Mouse (Mus musculus): ENCODE results near the gene Gldc. TPM values are rescaled to one million over a fixed set of nuclear protein-coding genes. Genes with fewer than 3 reads are reported as not detected.

Gldc gene
- total RNA-seq, 2 experiments from 2014 or later = 6.3 to 14.0 TPM

DNA sequence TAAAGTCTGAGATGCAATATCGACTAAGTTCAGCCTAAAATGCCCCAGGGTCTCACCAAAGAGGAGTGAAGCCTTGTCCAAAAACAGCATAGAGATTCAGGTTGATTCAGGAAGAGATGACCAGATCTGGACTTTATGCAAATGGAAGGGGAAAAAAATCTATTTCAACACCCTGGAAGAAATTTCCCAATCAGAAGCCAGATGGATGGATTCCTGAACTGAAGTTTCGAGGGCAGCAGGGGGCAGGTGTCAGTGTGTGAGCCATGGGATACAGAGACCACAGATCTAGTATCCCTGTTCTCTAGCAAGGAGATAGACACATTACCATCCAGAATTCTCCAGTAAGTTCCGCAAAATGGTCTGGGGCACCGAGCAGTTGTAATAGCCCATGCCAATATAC, 17.0 kb downstream of the Gldc start:
- DNase-seq = no peak

DNA sequence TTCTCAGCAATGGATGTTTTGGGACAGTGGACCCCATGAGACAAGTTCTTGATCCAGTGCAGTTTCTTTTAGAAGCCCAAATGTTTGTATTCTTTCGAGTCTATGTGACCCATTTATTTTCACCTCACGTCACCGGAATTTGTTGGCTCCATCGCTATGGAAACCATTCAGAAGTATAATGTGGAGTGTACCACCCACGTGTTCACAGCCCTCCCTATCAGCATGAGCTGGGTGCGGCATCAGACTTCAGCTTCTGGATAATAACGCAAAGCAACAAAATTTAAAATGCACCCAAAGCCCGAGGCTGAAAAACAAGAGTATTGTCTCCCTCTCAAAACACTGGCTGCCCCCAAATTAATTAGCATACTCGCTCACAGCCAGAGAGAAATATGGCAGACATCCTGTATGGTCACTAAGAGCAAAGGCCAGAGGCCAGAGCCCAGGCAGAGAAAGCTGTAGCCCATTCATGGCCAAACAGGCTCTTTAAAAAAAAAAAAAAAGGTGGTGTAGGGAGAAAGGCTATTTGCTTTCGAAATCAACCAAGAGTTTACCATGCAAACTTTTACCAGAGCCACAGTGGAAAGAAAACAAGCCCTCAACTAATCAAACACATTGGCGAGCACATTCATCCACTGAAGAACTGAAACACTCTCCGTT, 18.1 kb downstream of the Gldc start:
- DNase-seq = no peak

DNA sequence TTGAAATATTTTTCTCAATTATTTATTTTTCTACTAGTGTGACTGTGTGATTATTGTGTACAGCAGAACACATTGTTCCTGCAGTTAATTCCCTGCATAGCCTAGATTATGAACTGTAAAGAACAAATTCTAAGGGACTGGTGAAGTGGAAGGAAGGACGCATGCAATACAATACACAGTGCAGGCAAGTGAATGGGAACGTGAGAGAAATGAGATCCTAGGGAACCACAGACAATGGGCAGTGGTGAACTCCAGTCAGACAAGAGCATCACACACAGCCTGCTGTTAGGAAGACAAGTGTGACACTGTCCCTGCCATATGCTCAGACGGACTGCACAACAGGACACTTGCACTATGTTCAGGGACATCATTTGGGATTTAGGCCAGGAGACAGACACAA, 21.5 kb downstream of the Gldc start:
- DNase-seq = no peak

DNA sequence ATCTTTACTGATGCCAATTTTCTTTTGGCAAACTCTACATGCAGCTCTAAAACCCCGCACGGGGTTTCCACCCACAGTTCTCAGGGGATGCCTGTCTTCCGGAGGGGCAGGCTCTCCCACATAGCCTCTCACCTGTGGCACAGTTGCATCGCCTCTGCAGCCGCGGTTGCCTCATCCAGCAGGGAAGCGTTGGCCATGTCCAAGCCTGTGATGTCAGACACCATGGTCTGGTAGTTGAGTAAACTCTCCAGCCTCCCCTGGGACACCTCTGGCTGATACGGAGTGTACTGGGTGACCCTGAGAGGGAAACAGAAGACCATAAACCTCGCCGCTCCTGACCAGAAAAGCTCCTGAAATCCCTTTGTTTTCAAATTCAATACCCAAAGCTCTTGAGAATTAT, 23.9 kb downstream of the Gldc start:
- DNase-seq = peak; percentile 69

DNA sequence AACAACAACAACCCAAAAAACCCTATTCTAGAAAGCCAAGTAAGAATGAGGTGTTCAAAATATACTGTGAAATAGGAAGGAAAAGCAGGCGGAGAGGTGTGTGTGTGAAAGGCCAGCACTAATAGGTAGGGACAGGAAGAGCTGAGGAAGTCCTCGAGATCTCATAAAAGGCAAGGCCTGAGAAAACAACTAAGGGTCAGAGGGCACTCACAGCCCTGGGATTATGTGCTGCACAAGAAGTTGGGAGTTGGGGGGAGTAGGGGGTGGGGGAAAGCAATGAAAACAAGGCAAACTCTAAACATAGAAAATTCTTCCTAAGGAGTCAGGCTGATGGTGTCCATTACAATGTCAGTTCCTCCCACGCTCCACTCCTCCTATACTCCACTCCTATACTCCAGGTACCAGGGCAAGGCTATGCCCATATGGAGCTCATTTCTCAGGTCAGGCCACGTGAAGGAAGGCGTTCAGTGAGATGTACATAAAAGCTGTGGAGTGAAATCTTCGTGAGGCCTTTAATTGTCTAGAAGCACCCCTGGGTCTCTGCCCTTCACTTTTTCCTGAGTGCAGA, 25.9 kb downstream of the Gldc start:
- DNase-seq = no peak

DNA sequence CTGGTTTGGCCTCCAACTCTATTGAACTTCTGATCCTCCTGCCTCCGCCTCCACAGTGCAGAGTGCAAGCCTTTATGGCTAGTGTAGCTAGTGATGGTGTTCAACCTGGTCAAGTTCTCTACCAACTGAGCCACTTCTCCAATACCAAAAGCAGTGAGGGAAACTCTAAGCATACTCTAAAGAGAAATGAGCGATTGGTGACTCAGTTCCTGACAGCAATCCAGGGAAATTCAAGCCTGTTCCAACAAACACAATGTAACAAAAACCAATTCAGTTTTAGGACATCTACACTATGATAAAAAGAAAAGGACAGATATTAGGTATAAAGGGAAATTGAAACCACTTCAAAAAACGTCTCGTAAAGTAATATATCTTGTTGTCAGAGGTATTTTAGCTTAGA, 27.9 kb downstream of the Gldc start:
- DNase-seq = no peak

DNA sequence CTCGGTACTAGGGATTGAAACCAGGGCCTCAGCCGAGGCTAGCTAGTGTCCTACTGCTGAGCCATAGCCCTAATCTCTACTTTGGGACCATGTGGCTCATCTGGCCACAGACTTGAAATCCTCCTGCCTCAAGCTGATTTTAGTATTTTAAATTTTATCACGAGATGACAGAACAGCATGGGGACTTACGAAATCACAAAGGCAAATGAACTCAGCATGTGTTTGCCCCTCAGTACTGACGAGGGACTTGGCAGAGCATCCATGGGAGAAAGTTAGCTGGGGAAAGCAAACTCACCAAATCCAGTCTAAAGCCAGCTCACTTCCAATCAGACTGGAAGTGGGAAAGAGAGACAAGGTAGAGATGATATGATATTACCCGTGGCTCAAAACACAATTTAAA, 28.5 kb downstream of the Gldc start:
- DNase-seq = no peak

DNA sequence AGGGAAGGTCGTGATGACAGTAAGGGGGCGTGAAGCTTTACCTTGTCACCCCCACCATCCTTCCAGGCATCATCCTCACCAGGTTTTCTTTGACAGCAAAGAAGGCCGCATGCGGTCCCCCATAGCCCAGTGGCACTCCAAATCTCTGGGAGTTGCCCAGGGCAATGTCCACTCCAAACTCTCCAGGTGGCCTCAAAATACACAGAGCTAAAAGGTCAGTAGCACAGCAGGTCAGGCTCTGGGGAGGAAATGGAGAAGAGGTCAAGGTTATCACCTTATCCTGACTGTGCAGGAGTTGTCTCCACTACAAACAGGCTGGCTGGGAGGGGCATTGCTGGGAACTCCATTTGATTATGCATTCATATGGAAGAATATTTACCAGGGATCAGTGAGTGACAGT, 30.1 kb downstream of the Gldc start:
- DNase-seq = no peak

DNA sequence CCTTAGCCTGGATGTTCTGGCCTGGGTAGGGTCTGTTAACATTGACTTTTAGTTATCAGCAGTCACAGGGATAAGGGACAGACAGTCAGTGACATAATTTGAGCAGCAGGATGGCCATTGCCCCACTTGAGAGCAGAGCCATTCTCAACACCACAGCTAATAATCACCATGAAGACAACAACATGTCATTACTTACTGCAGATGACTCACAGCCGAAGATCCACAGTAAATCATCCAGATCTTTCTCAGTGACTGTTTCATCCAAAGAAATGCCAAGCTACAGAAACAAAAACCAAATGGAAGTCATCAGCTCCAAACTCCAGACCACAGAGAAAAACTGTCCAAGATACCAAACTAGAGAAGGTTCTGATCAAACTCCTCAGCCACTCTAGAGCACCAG, 38.9 kb downstream of the Gldc start:
- no peak for DNase-seq

DNA sequence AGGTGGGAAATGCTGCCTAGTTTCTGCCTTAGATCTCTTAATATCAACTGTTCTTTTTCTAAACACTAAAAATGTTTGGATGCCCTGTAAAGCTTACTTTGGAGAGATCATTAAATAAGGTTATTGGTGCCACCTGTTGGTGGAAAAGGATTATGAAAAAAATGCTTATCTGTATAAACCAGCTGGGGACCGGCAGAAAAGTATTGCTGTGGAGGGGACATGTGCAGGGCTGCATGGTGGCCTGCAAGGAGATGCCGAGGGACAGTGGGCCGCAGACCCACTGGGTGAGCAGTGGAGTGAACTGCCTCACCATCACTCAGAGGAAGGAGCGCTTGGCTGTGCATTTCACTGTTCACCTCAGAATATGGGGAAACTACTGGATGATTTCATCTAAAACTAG, 47.1 kb downstream of the Gldc start:
- no peak for DNase-seq

DNA sequence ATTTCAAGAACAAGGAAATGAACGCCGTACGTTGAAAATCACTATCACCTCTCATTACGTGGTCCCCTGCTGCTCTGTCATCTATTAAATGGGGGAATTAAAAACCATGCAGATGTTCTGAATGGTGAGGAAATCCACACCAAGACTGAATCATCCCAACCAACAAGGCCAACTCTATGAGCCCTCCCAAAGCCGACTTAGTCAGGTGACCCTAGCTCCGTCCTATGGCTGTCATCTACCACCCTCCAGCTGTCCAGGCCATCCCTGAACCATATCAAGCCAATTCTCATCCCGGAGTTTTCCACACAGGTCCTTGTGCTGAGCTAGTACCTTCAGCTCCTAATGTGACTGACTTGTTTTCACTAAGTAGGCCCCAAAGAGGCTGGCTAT, 49.6 kb downstream of the Gldc start:
- DNase-seq = no peak

DNA sequence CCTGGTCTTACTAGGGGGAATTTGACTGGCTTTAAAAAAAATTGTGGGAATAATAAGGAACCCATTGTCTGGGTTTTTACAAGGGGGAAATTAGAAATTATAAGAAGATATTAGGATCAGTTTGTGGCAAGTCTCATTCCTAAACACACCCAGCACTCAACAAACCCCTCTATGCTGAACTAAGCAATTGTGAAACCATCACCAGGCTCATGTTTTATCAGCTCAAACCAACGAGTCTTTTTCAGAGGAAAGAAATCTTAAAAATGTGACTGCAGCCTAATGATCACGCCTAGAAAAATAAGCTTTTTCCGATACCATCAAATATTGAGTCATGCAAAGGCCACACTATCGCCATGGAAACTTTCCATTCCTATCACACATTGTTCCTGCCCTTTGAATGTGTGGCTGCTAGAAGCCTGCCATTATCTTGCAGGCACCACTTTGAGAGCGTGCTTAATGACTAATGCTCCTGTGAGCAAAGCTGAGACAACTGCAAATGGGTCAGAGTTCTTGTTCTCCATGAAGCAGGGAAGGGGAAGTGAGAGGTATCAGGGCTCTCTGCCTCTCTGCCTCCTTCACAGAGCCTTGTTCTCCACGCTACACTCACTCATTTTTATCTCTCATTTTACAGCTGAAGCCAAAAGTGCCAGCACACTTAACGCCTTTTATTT, 50.1 kb downstream of the Gldc start:
- no peak for DNase-seq

DNA sequence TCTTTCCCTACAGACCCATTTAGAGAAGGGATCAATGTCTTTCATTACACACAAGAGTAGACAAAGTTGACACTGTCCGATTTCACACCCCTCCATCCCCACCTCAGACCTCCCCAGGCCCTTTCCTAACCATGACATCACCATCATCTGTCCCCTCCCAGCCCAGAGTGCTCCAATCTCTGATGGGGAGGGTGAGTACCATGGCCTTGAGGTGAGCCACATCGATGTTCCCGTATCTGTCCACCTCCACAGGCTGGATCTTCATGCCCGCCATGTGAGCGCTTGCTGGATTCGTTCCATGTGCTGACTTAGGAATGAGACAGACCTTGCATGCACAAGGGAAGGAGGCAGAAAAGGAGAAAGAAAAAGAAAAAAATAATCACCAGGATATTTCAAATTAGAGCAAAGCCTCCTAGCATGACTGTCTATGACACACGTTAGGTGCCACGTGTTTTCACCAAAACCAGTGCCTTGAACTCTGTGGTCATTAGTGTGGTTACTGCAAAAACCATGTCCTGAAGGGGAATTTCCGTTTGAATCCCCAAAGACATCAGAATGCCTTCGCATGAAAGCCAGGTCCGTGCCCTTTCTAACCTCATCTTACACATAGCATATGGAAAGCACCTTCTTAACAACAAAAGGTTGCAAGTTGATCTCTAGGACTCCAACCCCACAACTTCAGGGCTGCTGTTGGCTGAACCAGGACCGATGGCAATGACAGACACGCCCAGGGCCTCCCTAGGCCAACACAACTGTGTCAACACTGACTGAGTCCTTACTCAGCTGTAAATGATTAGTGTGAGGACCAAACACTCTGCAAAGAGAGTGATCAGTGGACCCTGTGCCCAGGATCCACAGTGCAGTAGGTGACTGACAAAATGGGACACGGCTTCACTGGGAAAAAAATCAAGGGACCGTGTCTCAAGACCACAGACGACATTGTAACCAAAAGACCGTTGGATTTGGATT, 56.6 kb downstream of the Gldc start:
- no peak for DNase-seq

DNA sequence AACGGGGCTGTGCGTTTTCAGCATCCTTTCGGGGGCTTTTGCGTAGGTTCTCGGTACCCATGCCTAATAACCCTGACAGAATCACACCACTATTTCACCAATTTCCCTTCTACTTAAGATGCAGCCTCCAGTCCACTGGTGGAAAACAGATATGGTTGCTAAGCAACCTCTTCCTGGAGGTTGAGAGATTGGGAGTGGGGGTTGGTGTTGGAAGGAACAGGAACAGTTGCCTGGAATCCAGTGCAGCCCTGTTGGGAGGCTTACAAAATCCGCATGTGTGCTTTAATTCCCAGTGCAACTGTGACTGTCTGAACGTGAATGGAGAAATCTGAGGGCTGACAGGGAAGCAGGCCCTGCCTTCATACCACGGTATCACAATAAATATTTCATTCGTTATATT, 57.5 kb downstream of the Gldc start:
- no peak for DNase-seq

DNA sequence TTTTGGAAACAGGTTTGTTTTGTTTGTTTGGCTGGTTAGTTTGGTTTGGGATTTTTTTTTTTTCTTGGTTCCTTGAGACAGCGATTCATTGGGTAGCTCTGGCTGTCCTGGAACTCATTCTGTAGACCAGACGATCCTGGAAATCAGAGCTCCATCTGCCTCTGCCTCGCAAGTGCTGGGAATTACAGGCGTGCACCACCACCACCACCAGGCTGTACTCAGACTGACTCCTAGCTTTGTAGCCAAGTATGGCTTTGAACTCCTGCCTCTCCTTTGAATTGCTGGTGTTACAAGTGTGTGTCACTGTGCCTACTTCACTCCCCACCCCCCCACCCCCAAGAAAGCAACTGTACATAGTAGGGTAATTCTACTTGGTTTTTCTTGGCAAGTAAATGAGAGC, 58.0 kb downstream of the Gldc start:
- no peak for DNase-seq

DNA sequence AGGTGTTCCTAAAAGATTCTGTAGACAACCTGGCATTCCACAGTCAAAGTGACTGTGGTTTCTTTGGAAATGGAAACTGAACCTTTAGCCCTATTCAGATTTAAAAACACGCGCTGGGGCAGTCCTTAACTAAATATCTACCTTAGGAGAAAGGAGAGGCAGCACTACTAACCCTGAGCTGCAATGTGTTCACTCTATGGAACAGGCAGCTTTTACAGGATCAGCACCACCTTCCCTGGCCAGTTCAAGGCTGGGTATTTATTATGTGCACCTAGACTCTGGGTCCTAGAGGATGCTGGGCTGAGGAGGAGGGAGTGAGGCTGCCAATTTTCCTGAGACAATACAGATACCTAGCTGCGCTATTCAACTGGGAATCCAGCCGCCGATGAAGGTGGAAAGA, 59.6 kb downstream of the Gldc start:
- no peak for DNase-seq

DNA sequence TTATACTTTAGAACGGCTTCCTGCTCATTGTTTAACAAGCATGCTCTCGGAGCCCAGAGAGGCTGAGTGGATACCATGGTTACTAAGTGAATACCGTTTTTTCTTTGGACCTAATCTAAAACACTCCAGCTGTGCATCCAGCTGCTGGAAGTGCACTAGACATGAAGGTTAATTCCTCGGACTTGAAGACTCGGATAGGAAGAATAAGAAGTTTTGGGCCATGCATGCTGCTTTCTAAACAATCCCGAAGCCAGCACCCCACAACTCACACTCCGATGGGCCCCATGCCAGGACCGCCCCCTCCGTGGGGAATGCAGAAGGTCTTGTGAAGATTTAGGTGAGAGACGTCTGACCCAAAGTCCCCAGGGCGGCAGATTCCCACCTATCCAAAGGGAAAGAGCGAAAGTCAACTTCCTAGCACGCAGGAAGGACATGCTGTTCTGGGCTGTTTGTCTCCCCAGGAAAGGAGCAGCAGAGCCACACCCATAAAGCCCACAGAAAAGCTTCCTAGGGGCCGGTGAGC, 60.2 kb downstream of the Gldc start:
- DNase-seq = no peak

DNA sequence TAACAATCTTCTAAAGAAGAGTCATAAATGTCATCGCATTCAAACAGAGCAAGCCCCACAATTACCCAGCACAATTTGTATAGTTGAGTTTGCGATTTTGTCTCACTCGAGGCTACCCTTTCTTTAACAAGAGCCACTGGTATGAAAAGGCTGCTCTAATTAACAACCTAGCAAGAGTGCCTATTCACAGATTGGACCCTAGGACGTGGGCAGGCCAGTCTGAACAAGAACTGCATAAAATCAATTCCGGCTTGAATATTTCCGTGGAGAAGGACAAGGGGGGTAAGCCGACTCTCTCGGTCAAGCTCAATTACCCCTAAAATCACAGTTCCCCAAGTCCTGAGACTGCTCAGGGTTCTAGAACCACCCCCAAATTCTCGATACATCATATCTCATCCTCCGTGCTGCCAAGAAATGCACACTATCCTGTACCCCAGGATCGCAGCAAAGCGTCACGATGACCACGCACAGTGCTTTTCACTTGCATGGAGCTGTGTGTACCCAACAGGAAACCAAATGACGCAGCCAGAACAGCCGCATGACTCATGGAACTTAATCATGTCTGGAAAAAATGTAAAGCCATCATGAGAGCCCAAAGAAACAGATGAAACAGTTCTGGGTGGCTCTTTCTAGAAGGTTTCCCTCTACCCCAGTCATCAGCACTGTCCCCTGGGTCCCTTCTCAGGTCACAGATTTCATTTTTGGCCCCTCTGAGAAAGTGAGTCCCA, 62.1 kb downstream of the Gldc start:
- no peak for DNase-seq

DNA sequence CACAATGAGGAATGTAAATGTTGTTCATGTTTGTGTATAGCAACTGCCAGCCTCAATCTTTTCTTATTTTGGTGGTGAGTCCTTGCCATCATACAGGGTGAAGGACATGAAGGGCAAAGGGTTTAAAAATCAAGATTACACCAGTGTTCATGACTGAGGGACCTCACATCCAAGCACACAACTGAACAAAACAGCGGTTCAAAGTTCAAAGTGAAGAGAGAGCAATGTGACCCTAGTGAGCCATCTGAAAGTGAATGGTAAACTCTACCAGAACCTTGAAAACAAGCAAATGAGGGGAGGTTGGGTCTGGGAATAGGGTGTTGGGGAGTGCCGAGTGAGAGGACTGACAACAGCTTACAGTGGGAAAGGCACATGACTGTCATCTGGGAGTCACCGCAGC, 63.8 kb downstream of the Gldc start:
- no peak for DNase-seq

DNA sequence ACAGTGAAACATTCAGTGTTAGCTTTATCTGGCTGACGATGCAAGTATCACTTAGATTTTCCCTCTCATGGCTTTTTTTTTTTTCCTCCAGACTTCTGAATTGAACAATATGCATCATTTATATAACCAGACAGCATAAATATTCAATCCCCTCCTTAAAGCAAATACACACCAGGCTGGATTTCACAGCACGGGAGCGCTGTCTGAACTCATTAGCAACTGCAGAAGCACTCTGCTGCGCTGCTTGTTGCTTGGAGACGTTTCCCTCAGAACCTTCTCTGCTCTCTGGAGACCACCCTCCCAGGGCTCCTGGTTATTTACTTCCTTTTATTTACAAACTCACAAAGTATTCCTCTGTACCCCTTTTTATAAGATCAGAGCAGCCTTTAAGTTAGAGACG, 66.1 kb downstream of the Gldc start:
- no peak for DNase-seq

DNA sequence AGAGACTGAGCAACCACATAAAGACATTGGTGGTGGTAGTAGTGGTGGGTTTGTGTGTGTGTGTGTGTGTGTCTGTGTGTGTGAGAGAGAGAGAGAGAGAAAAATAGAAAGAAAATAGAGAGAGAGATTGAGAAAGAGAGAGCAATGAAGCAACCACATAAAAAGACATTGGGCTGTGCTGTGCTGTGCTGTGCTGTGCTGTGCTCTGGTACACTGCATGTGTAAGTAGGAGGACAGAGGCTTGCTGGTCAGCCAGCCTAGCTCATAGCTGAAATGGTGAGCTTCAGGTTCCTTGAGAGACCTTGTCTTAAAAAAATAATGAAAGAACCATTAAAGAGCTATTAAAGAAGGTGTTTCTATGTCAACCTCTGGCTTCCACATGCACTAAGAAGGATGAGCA, 66.6 kb downstream of the Gldc start:
- DNase-seq = no peak

DNA sequence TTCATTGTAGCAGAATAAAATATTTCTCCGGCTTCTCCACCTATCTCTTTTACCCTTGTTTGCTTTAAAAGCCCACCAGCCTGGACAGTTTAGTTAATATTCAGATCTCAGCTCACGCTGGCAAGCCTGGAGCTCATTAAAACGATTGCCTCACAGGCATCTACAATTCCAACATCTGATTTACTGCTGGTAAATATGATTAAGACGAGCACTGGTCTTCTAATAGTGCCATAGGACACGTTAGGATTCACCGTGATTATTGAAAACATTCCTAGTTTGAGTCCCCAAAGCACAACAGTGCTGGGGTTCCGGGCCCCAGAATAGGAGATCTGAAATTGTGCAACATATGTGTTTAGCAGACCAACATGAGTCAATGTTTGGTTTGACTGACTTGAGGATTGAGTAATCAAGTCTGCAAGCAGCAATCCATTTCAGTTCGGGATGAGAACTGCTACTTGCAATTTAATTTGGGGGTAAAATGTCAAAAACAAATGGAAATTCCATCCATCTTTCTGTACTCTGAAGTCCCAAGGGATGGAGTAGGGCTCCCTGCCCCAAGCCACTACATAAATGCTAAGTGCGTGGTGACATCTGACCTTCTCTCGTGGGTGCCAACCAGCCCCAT, 67.9 kb downstream of the Gldc start:
- no peak for DNase-seq
